Mouse (Mus musculus): Measurements from ENCODE around the gene Arid1b. TPM values are rescaled to one million over a fixed set of nuclear protein-coding genes. Genes with fewer than 3 reads are reported as not detected.
"Not testable (repeated sequence)": the region's sequence is repeated elsewhere in the genome, so short reads cannot be mapped to it uniquely, and the experiment has no call there.

The Arid1b gene
- total RNA-seq, 2 experiments from 2014 or later: 100 to 110 TPM

- DNase-seq: no peak
Observed at GRCm38 (mm10) chr17:5088822-5089221, 94.7 kb downstream of the Arid1b start.

- no peak for DNase-seq
Observed at GRCm38 (mm10) chr17:5089541-5089940, 95.4 kb downstream of the Arid1b start.

- DNase-seq: no peak
Observed at GRCm38 (mm10) chr17:5091490-5091889, 97.4 kb downstream of the Arid1b start.

GRCm38 (mm10) chr17:5091934-5092333 lies 97.8 kb downstream of the Arid1b start:
- DNase-seq: no peak

GRCm38 (mm10) chr17:5093343-5093742 lies 99.2 kb downstream of the Arid1b start:
- not testable (repeated sequence) for DNase-seq

- no peak for DNase-seq
Observed at GRCm38 (mm10) chr17:5094636-5095035, 100.5 kb downstream of the Arid1b start.

- DNase-seq: no peak
Observed at GRCm38 (mm10) chr17:5095741-5096140, 101.6 kb downstream of the Arid1b start.

- no peak for DNase-seq
Observed at GRCm38 (mm10) chr17:5097046-5097445, 102.9 kb downstream of the Arid1b start.

- DNase-seq: no peak
Observed at GRCm38 (mm10) chr17:5097545-5098475, 103.7 kb downstream of the Arid1b start.

- DNase-seq: no peak
Observed at GRCm38 (mm10) chr17:5098727-5099126, 104.6 kb downstream of the Arid1b start.

- DNase-seq: no peak
Observed at GRCm38 (mm10) chr17:5099238-5099637, 105.1 kb downstream of the Arid1b start.

GRCm38 (mm10) chr17:5101157-5101556 lies 107.0 kb downstream of the Arid1b start:
- no peak for DNase-seq

GRCm38 (mm10) chr17:5101887-5102286 lies 107.8 kb downstream of the Arid1b start:
- DNase-seq: no peak

- DNase-seq: no peak
Observed at GRCm38 (mm10) chr17:5105746-5106145, 111.6 kb downstream of the Arid1b start.

- DNase-seq: no peak
Observed at GRCm38 (mm10) chr17:5106263-5107195, 112.4 kb downstream of the Arid1b start.

- DNase-seq: no peak
Observed at GRCm38 (mm10) chr17:5107501-5107900, 113.4 kb downstream of the Arid1b start.

GRCm38 (mm10) chr17:5108022-5108421 lies 113.9 kb downstream of the Arid1b start:
- no peak for DNase-seq

- DNase-seq: no peak
Observed at GRCm38 (mm10) chr17:5108546-5109142, 114.5 kb downstream of the Arid1b start.

GRCm38 (mm10) chr17:5109343-5109742 lies 115.2 kb downstream of the Arid1b start:
- DNase-seq: no peak

- no peak for DNase-seq
Observed at GRCm38 (mm10) chr17:5110159-5110558, 116.0 kb downstream of the Arid1b start.

- not testable (repeated sequence) for DNase-seq
Observed at GRCm38 (mm10) chr17:5110981-5111380, 116.8 kb downstream of the Arid1b start.

GRCm38 (mm10) chr17:5112116-5112515 lies 118.0 kb downstream of the Arid1b start:
- no peak for DNase-seq

- DNase-seq: no peak
Observed at GRCm38 (mm10) chr17:5115952-5116351, 121.8 kb downstream of the Arid1b start.
